Mouse (Mus musculus) cerebellum, postnatal 25 days (tissue): ENCODE measurements around the gene Gjd2.

Experiments used
- DNase-seq, 2 experiments: peaks; one replicate each; pipeline ENCODE4 v3.0.0; 2021; ENCODE audit warnings: mixed read lengths in 2 of 2

Gene Gjd2

DNA sequence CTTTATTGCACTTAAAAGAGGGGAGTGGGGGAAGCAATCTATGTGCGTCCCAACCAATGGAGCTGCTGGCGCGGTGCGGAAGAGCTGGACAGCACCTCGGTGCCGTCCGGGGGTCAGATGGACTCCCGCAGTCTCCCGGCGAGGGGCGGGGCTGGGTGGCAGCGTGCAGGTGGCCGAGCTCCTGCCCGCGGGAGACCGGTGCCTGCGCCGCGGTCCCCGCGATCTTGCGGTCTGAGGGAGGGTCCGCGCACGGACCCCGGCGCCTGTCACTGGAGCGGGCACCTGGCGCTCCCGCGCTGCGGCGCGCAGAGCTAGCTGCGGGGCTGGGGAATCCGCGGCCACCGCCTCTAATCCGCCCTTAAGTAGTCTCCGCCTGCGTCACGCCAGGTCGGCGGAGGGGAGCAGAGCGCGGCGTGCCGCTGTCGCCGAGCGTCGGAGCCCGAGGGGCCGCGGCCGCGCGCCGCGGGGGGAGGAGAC, at the start of gene Gjd2:
Gene Gjd2, minus strand, starts transcription at position 325 of the 477 bp plus-strand sequence.
- DNase-seq: peak; percentile 45 to 55

DNA sequence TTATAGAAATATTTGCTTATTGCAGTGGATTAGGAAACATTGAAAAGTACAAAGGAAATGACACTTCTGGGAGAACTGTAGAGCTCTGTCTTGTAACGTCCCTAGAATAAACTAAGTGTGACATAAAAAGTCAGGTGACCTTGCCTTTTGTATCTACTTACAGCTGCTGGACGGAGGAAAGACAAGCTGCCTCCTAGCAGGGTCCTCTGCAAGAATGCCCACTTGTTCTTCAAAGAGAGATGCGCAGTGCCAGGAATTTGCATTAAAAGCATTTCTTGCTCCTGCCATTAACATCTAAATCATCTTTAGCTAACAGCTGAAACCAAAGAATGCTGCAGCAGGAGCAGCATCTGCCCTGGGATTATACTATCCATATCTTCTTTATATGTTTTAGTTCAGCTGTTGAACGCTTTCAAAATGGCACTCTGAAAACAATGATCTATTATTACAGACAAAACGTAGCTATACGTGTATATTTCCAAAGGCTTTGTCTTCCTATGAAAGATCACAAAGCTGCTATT, 46.7 kb upstream of the Gjd2 start:
- DNase-seq: no peak

DNA sequence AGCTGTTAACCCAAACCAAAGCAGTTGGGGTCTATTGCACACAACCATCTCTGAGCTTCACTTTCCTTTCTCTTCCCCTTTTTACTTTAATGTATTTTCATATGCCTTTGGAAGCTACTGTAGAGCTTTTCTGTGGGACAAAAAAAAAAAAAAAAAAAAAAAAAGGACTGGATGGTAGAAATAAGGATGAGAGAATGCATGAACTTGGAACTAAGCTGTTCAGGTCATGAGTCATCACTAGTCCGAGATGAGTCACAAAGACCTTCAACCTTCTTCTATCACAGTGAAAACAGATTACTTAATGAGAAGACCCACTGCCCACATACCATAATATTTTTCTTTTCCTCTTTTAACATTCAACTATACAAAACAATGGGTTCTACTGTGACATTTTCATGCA, 46.2 kb upstream of the Gjd2 start:
- no peak for DNase-seq

DNA sequence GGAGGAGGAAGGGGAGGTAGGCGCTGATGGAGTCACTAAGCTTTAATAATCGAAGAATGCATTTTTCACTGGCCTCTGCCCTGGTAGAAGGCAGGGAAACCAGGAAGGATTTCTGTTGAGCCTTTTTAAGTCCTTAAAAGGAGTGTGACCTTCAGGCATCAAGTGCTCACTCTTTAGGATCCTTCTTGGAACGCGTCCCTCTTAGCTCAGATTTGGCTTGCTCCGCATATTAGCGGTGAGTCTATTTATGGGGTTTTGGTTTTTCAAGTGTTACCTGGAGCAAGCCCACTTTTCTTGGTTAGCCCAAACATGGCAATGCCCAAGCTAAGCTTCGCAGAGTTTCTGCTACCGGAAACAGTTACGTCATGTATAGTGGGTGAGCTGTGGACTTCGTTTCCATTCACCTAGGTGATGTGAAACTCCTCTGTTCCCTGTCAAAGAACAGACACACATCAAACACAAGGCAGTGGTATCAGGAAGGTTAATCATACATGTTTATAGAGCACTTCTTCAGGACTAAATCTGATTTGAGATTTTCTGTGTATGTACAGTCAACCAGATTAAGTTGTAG, 44.9 kb upstream of the Gjd2 start:
- DNase-seq: no peak

DNA sequence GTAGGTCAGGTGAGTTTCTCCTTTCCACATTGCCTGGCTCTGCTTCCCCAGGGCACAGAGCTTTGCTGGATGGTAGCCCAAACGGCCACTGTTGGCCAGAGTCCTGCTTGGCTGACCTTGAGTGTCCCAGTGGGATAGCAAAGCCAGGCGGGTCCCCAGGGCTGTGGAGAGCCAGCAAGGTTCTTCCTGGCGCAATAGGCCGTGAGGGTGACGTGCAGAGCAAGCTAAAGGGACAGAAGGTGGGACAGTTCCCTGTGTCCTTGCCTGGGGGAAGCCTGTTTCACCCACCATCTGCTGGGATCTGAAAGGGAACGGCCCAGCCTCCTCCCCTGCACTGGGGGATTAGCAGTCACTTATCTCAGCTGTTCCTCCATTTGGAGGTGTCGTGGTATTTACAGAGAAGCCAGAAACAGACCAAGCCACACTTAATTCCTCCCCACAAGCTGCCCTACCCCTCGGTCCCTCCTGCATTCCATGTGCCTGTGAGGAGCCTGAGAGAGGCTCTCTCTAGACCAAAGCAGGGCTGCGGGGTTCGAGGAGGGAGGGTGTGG, 44.0 kb upstream of the Gjd2 start:
- DNase-seq: peak; percentile 75 to 79

DNA sequence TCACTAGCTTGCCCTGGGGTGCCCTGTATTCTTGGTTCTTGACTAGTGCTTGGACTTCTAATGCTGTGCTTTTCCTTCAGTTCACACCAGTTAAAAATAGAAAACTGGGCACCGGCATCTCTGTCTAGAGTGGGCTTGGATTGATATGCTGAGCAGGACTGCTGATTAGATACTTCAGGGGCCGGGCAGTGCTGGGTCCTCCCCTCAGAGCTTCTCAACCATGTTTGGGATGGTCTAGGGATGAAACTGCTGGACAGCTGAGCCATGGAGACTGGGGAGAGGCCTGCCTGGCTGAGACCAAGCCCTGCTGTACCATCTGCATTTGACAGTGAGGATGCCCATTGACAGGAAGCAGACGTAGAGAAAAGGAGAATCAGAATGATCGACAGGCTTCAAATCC, 40.7 kb upstream of the Gjd2 start:
- DNase-seq: no peak

DNA sequence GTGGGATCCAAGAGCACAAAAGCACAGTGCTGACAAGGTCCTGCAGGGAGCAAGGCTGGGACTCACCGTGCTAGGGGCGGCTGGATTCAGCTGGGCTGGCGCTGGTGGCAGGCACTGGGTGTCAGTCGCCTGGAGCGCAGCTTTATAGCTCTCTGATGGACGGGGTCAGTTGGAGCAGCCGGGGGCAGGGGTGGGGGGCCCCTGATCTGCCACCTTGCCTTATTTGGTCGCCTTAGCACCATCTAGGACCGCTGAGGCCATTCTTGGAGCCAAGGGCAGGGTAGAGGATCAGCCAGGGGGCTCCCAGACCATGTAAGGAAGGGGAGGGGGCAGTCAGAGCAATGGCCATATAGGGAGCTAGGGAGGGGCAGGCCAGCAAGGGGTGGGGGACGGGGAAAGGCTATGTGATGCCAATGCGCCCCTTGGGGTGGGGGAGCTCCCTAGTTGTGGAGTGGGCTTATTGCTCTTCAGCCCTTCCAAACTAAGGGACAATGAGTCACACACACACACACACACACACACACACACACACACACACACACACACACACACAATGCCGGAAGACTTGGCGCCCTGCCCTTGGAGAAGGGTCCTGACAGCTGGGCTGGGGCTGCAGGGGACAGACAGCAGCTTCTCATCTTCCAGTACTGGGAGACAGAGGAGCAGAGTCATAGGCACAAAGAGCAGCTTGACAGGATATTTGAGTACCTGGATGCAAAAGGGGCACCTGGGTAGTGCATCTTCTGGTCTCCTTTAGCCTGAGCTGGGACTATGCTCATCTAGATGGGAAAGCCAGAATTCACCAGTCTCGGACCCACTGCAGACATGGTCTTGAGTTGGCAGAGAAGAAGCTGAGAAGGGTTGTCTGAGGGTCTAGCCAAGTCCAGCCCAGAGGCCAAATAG, 39.5 kb upstream of the Gjd2 start, which contains the start of gene Actc1:
Gene Actc1, minus strand, starts transcription at position 853 of the 903 bp plus-strand sequence.
- no peak for DNase-seq

DNA sequence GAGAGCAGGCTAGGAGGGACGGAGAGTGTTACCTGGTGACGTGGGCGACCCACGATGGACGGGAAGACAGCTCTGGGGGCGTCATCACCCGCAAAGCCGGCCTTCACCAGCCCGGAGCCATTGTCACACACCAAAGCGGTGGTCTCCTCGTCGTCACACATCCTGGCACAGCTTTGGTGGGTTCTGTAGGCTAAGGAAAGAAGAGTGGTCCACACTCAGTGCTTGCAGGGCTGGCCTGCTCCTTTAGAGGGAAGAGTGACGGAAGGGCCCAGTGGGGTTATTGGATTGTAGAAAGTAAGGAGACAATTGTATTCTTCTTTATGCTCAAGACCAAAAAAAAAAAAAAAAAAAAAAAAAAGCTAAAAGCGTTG, 38.4 kb upstream of the Gjd2 start:
- DNase-seq: no peak

DNA sequence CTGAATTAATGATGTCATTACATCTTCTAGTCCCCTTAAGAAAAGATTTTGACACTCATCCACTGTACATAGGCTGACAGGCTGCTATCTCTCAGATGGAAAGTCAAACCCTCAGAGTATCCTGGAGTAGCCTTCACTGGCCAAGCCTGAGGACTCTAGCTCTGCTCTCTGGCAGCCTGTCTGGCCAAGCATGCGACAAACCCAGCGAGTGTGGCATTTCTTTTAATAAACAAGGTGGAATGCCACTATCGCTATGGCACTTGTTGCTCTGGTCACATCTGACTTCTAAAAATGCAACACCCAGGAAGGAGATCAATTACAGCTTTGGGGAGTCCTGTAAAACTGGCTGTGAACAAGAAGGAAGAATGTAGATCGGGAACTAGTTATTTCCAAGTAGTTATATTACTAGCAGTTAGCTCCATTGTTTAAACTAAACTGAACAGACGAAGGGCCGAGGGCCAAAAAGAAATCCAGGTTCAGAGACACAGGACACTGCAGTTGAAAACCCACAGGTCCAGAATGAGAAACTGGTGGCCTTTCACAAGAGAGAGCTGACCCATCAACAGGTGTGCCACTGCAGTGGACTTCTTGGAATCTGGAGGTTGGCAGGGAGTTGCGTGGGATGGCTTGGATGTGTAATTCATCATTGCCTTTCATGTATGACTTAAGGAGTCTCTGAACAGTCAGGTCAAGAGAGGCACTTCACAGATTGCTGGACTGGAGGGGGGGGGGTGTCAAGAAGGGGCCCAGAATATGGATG, 37.9 kb upstream of the Gjd2 start:
- no peak for DNase-seq

DNA sequence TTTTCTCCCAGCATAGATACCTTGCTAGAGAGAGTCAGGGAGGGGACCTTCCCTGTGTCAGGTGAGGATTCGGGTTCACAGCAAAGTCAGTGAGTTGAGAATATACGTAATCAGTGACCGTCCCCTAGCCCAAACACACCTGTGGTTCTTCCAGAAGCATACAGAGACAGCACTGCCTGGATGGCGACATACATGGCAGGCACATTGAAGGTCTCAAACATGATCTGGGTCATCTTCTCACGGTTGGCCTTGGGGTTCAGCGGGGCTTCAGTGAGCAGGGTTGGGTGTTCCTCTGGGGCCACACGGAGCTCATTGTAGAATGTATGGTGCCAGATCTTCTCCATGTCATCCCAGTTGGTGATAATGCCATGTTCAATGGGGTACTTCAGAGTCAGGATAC, 36.7 kb upstream of the Gjd2 start:
- DNase-seq: no peak

DNA sequence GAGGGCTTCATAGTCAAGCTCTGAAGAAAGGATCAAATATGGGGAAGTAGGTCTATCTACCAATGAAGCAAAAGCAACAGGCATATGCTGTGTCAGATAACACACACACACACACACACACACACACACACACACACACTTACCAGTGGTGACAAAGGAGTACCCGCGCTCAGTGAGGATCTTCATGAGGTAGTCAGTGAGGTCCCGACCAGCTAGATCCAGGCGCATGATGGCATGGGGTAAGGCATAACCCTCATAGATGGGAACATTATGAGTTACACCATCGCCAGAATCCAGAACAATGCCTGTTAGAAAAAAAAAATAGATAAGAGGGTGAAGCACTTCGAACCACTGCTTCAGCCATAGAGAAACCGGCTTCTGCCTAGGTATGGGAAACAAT, 36.0 kb upstream of the Gjd2 start:
- no peak for DNase-seq

DNA sequence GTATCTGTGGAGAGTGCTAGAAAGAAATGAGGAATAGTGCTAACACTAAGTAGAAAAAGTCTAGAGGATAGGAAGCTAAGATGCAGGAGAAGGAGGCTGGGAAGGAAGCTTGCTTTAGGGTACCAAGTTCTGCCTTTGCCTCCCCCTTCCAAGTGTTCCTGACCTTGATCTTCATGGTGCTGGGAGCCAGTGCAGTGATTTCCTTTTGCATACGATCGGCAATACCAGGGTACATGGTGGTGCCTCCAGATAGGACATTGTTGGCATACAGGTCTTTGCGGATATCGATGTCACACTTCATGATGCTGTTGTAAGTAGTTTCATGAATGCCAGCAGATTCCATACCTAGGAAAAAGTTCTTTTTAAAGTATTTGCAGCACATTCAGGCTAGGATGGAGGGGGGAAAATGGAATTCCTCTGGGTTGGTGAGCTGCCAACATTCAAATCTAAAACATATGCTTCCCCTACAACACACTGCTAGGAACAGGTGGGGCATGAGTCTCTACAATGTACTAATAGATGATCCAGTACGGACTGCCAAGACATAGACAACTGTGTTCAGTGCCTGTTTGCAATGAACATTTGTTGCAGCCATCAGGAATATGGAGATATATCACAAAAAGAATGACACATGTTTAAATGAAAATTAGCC, 34.7 kb upstream of the Gjd2 start:
- no peak for DNase-seq

DNA sequence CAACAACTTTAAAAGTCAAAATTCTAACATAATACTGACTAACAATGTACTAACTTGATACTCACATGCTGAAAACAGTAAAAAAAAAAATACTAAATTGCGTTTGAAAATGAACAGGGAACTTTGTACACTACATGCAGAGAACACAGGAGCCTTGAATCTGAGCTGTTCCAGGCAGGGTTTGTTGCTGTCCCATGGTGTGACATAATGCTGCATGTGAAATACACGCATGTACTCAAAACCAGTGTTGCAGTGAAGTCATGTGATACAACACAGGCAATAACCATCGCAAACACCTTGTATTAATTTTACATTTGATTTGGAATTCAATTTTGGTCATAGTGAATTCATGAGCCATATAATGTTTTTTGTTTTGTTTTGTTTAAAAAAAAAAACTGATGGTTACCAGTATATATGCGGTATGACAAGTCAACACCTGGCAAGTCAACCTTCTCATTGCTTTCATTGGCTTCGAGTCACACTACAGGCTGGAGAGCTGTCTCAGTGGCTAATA, 32.8 kb upstream of the Gjd2 start:
- no peak for DNase-seq

DNA sequence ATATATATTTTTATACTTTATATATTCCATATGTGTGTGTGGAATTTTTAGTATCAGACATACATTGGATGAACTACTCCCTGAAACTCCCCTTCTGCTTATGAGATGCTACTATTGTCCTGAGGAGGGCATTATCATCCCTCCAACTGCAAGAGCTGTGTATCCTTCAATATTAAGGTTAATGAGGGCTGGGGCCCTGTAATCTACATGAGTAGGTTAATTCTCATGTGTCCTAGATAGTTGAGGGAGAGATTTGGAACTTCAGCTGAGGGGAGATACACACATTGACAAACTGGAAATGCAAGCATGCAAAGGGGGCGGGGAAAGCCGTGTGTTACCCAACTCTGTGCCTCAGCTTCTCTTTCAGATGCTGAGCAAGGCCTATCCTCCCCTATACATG, 24.5 kb upstream of the Gjd2 start:
- no peak for DNase-seq

DNA sequence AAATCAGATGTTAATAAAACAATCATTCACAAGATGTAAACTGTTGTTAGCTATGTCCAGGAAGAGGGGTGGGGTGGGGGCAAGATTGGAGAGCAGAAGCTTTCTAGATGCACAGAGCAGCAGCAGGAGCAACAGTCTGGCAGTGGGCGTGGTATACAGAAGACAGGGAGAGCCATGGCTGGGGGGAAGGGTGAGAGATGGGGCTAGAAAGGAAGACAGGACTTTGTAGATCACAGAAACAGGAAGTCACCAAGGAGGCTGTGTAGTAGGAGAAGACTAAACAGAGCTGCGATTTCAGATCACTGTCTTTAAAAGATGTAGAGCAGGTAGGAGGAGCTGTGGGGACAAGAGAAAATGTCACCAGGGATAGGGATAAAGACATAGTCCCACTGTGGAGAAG, 18.8 kb upstream of the Gjd2 start:
- no peak for DNase-seq

DNA sequence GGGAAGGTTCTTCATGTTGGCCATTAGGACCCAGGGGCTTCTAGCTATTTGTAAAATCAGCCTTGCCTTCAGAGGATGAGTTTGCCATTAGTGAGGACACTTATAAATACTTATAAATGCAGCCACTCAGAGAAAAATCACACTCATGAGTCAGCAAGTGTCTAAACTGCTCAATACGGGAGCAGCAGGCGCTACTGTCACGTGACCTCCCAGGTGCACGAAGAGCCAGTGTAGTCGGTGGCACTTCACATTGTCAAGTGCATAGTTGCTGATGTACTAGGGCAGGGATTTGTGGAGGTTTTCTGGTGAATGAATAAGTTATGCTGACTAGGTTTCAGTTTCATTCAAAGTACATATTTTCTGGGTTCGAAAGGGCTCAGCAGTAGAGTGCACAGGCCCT, 10.0 kb upstream of the Gjd2 start:
- DNase-seq: no peak

DNA sequence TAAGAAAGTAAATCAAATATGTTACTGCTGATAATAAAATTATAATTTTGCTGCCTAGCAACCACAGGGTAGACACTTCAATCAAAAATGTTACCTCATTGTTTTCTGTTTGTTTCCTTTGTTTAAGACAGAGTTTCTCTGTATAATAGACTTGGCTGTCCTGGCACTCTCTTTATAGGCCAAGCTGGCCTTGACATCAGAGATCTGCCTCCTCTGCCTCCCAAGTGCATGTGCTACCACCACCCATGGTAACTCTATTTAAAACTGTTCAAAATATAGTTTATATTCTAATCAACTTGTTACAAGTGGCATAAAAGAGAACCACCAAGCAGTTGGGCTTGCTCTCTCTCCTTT, 6.8 kb upstream of the Gjd2 start:
- no peak for DNase-seq

DNA sequence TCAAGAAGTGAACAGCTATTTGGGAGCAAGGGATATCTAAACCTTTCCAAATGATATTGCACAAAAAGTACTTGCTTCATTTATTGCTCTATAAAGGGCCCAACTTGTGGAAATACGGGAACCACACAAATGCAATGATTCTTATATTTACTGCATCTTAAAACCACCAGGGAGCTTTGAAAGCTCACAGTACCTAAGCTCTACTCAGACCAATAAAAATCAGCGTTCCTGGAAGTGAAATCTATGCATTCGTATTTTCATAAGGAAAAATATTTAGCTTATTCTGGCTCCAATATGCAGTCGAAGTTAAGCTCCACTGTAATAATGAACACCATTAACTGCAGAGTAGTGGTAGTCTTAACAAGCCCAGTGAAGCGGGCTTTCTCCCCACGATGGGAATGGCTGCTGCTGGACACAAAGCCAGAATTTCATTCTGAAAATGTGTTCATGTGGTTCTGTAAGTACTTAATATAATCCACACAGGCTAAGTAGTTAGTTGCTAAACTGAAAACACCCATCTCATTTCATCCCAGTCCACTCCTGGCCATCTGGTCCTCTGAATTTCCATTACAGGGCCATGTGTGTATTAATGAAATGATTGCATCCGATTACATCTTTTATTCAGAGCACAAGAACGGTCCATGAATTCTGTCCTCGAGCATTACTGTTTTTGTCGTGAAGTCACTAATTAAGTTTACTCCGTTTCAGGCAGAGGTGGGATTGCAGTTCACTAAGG, 6.2 kb upstream of the Gjd2 start:
- DNase-seq: no peak

DNA sequence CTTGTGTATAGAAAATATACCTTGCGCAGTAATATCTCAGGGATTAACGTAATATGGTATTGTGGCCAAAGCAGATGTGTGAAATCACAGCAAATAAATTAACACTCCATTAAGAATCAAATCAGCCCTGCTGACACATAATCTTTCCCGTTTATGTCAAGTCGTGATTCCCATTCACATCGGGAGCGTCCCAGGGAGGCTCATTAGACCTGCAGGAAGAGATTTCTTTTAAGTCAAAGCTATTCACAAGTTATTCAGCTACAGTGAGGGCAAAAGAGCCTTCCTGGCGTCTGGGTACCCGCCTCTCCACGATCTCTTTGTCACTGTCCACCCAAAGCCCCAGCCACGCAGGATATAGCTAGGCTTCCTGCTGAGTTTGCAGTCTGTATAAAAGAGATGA, 4.7 kb upstream of the Gjd2 start:
- no peak for DNase-seq

DNA sequence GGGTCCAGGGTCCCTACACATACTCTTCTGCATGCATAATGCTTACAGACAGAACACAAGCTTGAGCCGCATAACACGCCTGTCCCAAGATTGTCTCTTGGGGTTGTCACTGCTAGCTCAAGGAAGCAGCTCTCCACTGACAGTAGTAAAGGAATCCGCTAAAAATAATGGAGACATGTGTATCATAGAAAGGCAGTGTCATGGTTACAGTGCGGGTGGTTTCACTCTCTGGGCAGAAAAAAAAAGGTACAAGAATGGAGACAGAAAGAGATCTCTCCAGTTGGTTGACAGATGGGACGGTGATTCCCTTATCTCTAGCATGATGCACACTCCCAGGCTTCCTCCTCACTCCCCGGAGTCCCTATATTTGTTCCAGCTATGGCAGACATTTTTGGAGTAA, 1.4 kb upstream of the Gjd2 start:
- DNase-seq: no peak

DNA sequence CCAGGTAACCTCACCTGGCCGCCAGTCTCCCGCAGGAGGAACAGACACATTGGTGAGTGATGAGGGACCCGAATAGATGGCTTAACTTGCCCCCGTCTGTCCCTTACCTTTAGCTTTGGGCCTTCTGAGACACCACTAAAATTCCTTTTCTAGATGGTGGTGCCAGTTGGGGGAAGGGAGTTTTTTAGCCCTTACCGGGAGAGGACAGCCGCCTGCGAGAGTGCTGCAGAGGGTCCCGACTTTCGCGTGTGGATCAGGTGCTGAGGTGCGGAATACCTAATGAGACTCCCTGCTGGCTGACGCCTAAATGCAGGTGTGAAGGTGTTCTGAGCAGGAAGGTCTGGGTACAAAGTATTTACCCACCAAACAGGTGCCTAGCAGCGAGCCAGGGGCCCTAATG, 427 bp upstream of the Gjd2 start:
- DNase-seq: peak in 1 of 2 experiments; percentile 16

DNA sequence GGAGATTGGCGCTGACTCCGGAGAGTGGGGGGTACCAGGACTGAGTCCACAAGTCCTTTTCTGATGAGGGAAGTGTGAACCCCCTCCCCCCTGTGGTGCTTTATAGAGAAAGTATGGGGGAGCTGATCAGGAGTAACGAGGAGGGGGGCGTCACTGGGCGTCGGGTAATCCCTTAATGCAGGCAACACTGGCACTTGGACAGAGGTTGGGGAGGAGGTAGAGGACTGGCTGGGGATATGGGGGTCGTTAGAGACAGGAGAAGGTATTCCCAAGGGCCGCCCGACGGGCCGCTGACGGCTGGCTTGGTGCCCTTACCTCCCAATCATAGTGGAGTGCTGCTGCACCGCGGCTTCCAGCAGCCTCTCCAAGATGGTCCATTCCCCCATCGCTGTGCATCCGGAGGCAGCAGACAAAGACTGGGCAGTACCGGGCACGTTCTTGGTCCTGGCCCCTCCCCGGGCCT, 639 bp downstream of the Gjd2 start:
- peak; percentile 44 to 60 for DNase-seq
